Mouse (Mus musculus): Measurements from ENCODE around the gene Sh3gl3. TPM values are rescaled to one million over a fixed set of nuclear protein-coding genes. Genes with fewer than 3 reads are reported as not detected.

Gene Sh3gl3
- polyA plus RNA-seq, 1 experiment from 2014 or later = 42.5 TPM

DNA sequence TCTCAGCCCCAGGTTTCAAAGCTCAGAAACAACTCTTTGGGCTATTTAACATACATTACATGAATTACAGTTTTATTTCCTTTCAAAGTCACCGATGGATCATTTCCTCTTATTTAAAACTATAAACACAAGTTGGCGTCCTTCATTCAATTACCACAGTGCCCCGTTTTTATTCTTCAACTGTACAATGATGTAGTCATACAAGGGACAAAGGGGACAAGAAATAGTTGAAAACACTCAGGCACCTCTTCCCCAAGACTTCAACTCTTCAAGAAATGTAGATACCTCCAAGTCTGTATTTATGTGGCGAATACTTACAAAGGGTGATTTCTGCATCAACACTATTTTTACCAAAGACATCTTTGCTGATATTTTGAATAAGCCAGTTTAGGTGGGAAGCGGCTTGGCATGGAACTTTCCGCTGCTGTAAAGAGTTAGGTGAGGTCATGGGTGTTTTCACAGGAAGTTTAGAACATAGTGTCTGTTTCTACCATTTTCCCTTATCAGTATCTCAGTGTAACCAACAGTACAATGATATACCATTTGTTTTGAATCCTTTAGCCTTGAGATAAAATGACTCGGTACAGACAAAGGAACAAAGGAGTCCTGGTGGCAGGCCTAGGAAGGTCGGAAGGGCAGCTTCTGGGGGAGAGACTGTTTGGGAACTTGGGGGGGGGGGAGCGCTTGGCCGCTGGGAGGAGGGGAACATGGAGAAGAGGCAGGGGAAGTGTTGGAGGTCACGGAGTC, 62.7 kb downstream of the Sh3gl3 start:
- 69% methylated on average over 11 of the region's 11 CpGs for WGBS
- Histone ChIP-seq H3K36me3 (no peaks in the 10 kb centered on the region), H3K27ac (no peak overlapping the region), H3K4me3 (no peak overlapping the region), H3K27me3 (no peaks in the 10 kb centered on the region), H3K4me1 (peaks cover 27% of the 10 kb centered on the region), H3K4me2 (replicated peaks) (no peak overlapping the region), H3K9me3 (no peaks in the 10 kb centered on the region), H3K9ac (no peak overlapping the region)
- ATAC-seq (ENCODE audit: insufficient number of reproducible peaks, insufficient read depth, low FRiP score, low TSS enrichment) = no peak

DNA sequence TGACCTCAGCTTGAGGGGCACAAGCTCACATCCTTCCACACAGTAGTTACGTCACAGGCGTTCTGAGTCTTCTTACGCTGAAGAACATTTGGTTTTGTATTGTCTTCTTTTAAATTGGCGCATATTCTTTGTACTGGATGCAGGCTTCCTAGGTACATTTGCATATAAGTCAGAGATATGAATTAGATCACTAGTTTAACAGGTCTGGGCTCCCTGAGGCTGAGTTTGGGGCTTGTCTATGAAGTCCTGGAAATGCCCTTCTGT, 63.2 kb downstream of the Sh3gl3 start:
- no peak overlapping the region for H3K4me3 ChIP-seq
- ATAC-seq (ENCODE audit: insufficient number of reproducible peaks, insufficient read depth, low FRiP score, low TSS enrichment) = no peak
- H3K9ac ChIP-seq = no peak overlapping the region
- WGBS = 82% methylated on average over 4 of the region's 4 CpGs
- no peaks in the 10 kb centered on the region for H3K9me3 ChIP-seq
- peaks cover 26% of the 10 kb centered on the region for H3K4me1 ChIP-seq
- no peak overlapping the region for H3K4me2 ChIP-seq (replicated peaks)
- no peaks in the 10 kb centered on the region for H3K27me3 ChIP-seq
- no peak overlapping the region for H3K27ac ChIP-seq
- H3K36me3 ChIP-seq = no peaks in the 10 kb centered on the region

DNA sequence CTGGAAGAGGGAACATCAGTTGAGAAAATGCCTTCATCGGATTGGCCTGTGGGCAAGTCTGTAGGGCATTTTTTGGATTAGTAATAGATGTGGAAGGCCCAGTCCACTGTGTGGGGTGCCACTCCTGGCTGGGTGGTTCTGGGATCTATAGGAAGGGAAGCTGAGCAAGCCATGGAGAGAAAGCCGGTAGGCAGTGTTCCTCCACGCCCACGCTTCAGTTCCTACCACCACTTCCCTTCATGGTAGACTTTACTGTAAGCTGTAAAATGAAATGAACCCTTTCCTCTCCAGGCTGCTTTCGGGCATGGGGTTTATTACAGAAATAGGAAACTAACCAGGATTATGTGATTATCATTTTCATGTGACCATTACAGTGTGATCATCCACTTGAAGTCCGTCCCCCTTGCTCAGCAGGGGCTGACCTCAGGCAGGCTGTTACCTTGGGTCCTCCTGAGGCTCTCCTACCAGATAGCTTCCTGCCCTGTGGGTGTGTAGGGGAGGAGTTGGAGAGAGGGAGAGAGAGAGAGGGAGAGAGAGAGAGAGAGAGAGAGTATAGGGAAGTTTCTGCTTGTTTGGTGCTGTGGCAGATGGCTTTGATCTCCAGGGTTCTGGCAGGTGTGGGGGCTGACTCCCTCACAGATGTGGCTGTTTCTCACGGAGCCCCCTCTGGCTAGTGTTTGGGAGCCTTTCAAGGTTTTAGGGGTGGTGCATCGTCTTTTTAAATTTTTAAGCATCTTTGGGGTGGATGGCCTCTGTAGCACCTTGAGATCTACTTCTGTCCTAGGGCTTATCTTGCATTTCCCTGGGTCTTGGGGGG, 67.0 kb downstream of the Sh3gl3 start:
- Histone ChIP-seq H3K27me3 (no peaks in the 10 kb centered on the region), H3K27ac (no peak overlapping the region), H3K4me2 (replicated peaks) (no peak overlapping the region), H3K9ac (no peak overlapping the region), H3K4me1 (peaks cover 9% of the 10 kb centered on the region), H3K36me3 (no peaks in the 10 kb centered on the region), H3K4me3 (no peak overlapping the region), H3K9me3 (no peaks in the 10 kb centered on the region)
- ATAC-seq (ENCODE audit: insufficient number of reproducible peaks, insufficient read depth, low FRiP score, low TSS enrichment) = no peak
- 60% methylated on average over 8 of the region's 8 CpGs for WGBS

DNA sequence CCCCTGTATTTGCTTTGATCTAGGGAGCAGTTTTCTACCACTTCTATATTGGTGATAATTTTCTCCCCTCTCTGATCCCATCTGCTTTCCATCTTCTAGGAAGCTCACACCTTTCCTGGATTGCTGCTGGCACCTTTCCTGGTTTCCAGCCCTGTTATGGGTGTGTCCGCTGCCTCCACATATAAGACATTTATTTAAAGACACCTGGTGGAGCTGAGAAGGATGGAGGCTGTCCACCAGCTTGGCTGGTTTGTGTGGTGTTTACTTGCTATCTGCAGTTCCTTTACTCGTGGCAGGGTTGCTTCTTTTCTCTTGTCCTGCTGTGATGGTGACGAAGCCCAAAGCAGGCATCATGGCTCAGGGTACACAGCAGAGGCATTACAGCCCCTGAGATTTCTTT, 71.1 kb downstream of the Sh3gl3 start:
- Histone ChIP-seq H3K36me3 (no peaks in the 10 kb centered on the region), H3K4me3 (no peak overlapping the region), H3K27me3 (no peaks in the 10 kb centered on the region), H3K9me3 (no peaks in the 10 kb centered on the region), H3K4me2 (replicated peaks) (no peak overlapping the region), H3K9ac (no peak overlapping the region), H3K27ac (no peak overlapping the region), H3K4me1 (peaks cover 13% of the 10 kb centered on the region)
- WGBS = 84% methylated on average over 3 of the region's 3 CpGs
- ATAC-seq (ENCODE audit: insufficient number of reproducible peaks, insufficient read depth, low FRiP score, low TSS enrichment) = no peak

DNA sequence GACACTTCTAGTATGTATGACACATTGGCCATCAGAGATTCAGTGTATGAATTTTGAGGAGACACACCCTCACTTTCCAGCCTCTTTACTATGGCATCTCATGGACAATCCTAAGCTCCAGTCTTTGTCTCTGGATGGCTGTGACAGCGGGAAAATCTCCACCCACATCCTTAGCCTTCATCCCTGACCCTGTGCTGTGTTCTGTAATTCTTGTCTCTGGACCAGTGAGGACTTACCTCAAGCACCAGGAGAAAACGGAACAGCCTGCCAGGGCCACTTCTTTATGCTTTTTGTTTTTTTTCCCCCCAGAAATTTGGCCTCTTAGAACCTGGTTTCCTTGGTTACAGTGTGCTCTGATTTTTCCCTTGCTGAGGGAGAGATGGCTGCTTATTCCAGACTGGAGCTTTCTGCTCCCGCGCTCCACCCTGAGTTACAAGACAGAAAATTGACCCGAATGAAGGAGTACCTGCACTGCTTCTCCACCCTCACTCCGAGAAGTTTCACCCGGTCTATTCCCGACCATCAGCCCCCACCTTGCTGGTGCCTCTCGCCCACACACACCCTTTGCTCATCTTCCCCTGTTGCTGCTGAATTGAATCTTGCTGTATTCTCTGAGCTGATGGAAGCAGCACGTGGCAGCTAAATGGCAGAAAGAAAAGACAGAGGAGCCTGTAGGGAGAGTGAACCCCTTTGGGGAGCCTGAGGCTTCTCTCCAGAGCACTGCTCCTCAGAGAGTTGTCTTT, 75.5 kb downstream of the Sh3gl3 start:
- Histone ChIP-seq H3K27ac (no peak overlapping the region), H3K4me1 (peaks cover 4% of the 10 kb centered on the region; the same call in 1 of the 2 replicates), H3K9ac (no peak overlapping the region), H3K4me2 (replicated peaks) (no peak overlapping the region), H3K4me3 (no peak overlapping the region), H3K27me3 (no peaks in the 10 kb centered on the region), H3K36me3 (no peaks in the 10 kb centered on the region), H3K9me3 (no peaks in the 10 kb centered on the region)
- no peak for ATAC-seq (ENCODE audit: insufficient number of reproducible peaks, insufficient read depth, low FRiP score, low TSS enrichment)
- WGBS = 64% methylated on average over 10 of the region's 10 CpGs

DNA sequence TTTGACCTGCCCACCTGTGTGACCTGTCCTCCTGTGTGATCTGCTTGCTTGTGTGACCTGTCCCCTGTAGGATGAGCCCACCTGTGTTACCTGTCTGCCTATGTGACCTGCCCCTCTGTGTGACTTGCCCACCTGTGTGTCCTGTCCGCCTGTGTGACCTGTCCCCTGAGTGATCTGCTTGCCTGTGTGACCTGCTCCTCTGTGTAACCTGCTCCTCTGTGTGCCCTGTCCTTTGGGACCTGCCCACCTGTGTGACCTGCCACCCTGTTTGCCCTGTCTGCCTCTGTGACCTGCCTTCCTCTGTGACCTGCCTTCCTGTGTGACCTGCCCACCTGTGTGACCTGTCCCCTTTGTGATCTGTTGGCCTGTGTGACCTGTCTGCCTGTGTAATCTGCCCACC, 79.7 kb downstream of the Sh3gl3 start:
- no peak for ATAC-seq (ENCODE audit: insufficient number of reproducible peaks, insufficient read depth, low FRiP score, low TSS enrichment)
- Histone ChIP-seq H3K27ac (no peak overlapping the region), H3K4me3 (no peak overlapping the region), H3K4me1 (peaks cover 4% of the 10 kb centered on the region; the same call in 1 of the 2 replicates), H3K4me2 (replicated peaks) (no peak overlapping the region), H3K9me3 (no peaks in the 10 kb centered on the region), H3K36me3 (no peaks in the 10 kb centered on the region), H3K9ac (no peak overlapping the region), H3K27me3 (no peaks in the 10 kb centered on the region)
- WGBS = 82% methylated on average over 1 of the region's 1 CpGs

DNA sequence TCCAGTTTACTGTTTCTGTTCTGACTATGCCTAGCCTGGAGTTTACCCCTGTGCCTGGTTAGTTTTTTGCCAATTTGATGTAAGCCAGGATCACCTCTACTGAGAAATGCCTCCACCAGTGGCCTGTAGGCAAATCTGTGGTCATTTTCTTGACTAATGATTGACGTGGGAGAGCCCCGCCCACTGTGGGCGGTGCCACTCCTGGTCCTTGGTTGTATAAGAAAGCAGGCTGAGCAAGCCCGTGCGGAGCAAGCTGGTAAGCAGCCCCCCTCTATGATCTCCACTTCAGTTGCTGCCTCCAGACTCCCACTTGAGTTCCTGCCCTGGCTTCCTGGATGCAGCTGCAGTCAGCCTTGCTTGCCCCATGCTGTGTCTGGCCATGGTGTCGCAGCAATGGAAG, 83.3 kb downstream of the Sh3gl3 start:
- H3K9me3 ChIP-seq = no peaks in the 10 kb centered on the region
- H3K4me2 ChIP-seq (replicated peaks) = no peak overlapping the region
- WGBS = 71% methylated on average over 6 of the region's 6 CpGs
- H3K4me1 ChIP-seq = peaks cover 3% of the 10 kb centered on the region; the same call in 1 of the 2 replicates
- no peaks in the 10 kb centered on the region for H3K27me3 ChIP-seq
- ATAC-seq (ENCODE audit: insufficient number of reproducible peaks, insufficient read depth, low FRiP score, low TSS enrichment) = no peak
- no peak overlapping the region for H3K27ac ChIP-seq
- no peak overlapping the region for H3K4me3 ChIP-seq
- H3K9ac ChIP-seq = no peak overlapping the region
- no peaks in the 10 kb centered on the region for H3K36me3 ChIP-seq

DNA sequence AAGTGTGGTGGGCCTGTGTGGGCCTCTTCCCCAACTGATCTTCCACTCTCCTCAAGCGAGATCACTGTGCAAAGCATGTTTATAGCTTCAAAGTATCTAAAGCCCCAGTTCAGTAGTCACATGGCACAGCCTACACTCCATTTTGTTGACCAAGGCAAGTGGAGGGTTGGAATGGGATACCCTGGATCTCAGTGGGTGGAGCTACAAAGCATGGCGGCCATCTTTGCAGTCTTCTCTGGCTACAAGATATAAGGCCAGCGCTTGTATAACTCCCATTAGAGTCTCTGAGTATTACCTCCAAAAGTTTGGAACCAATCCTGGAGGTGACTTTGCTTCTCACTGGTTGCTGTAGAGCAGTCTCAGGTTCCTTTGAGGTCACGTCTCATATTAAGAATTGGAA, 83.9 kb downstream of the Sh3gl3 start:
- Histone ChIP-seq H3K4me3 (no peak overlapping the region), H3K4me2 (replicated peaks) (no peak overlapping the region), H3K4me1 (peaks cover 3% of the 10 kb centered on the region; the same call in 1 of the 2 replicates), H3K9me3 (no peaks in the 10 kb centered on the region), H3K36me3 (no peaks in the 10 kb centered on the region), H3K27me3 (no peaks in the 10 kb centered on the region), H3K9ac (no peak overlapping the region), H3K27ac (no peak overlapping the region)
- 90% methylated on average over 4 of the region's 4 CpGs for WGBS
- no peak for ATAC-seq (ENCODE audit: insufficient number of reproducible peaks, insufficient read depth, low FRiP score, low TSS enrichment)

DNA sequence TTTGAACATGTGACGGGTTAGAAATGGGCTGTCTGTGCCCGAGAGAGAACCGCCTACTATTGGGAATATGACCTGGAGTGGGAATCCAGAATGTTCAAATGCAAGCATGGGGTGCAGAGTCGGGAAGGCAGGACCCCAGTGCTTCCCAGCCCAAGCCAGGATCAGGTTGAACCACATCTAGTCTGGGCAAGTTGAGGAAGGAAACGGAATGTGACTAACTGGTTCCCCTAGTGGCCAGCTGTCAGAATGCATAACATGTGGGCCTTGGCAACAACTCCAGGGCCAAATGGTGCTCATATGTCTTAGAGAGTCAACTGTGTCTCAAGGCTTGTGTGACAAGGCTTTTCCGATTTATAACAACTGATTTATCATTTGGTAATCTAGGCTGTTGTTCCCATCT, 86.6 kb downstream of the Sh3gl3 start:
- H3K4me2 ChIP-seq (replicated peaks) = no peak overlapping the region
- ATAC-seq (ENCODE audit: insufficient number of reproducible peaks, insufficient read depth, low FRiP score, low TSS enrichment) = no peak
- H3K4me1 ChIP-seq = peaks cover 3% of the 10 kb centered on the region; the same call in 1 of the 2 replicates
- no peak overlapping the region for H3K9ac ChIP-seq
- H3K4me3 ChIP-seq = no peak overlapping the region
- no peak overlapping the region for H3K27ac ChIP-seq
- WGBS = 69% methylated on average over 6 of the region's 6 CpGs
- H3K9me3 ChIP-seq = no peaks in the 10 kb centered on the region
- H3K36me3 ChIP-seq = no peaks in the 10 kb centered on the region
- H3K27me3 ChIP-seq = no peaks in the 10 kb centered on the region

DNA sequence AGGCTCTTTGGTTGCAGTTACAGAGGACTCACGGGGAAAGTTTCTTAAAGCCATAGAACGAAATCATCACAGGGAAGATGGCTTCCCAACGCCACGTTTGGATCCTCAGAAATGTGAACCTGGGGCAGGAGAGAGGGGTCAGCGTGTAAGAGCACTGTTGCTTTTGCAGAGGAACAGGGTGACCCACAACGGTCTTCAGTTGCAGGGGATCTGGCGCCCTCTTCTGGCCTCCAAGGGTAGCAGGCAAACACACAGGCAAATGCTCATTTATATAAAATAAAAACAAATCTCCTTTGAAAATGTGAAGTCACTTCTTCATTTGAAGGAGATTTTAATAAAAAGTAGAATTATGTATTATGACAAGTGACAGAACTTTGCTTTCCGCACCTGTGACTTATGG, 89.5 kb downstream of the Sh3gl3 start:
- Histone ChIP-seq H3K4me2 (replicated peaks) (no peak overlapping the region), H3K27me3 (no peaks in the 10 kb centered on the region), H3K9ac (no peak overlapping the region), H3K4me1 (peaks cover 3% of the 10 kb centered on the region; the same call in 1 of the 2 replicates), H3K9me3 (no peaks in the 10 kb centered on the region), H3K36me3 (no peaks in the 10 kb centered on the region), H3K27ac (no peak overlapping the region), H3K4me3 (no peak overlapping the region)
- ATAC-seq (ENCODE audit: insufficient number of reproducible peaks, insufficient read depth, low FRiP score, low TSS enrichment) = no peak
- WGBS = 16% methylated on average over 8 of the region's 8 CpGs

DNA sequence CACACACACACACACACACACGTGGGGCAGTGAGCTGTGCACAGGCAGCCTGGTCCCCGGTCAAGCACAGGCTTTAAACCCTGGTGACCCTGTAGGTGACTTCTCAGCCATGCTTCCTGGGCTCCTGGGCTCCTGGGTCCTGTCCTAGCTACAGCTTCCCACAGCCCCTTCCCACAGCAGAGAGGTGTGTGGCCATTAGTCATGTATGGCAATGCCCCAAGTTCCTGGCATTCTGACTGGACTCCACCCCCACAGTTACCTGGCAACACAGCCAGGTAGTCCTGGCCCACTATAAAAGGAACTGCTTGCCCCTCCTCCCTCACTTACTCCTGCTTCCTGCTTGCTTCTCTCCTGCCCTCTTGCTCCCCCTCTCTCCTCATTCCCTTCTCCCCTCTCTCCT, 90.5 kb downstream of the Sh3gl3 start:
- no peak overlapping the region for H3K27ac ChIP-seq
- H3K36me3 ChIP-seq = no peaks in the 10 kb centered on the region
- no peaks in the 10 kb centered on the region for H3K9me3 ChIP-seq
- 43% methylated on average over 2 of the region's 2 CpGs for WGBS
- H3K4me3 ChIP-seq = no peak overlapping the region
- no peaks in the 10 kb centered on the region for H3K27me3 ChIP-seq
- ATAC-seq (ENCODE audit: insufficient number of reproducible peaks, insufficient read depth, low FRiP score, low TSS enrichment) = no peak
- H3K4me2 ChIP-seq (replicated peaks) = no peak overlapping the region
- H3K9ac ChIP-seq = no peak overlapping the region
- H3K4me1 ChIP-seq = peaks cover 3% of the 10 kb centered on the region; the same call in 1 of the 2 replicates

DNA sequence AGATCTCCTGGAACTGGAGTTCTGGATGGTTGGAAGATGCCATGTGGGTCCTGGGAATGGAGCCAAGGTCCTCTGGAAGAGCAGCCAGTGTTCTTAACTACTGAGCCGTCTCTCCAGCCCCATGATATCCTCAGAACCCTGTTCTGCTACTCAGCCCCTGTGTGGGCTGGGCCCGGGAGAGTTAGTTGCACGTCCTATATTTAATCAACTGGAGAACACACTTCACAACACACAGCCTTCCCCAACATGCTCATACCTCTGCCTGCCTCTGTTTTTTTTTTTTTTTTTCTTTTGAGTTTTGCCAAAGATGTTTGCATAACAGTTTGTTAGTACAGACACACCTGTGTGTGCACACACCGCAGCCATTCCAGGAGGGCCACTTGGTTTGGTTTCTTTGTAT, 91.7 kb downstream of the Sh3gl3 start:
- Histone ChIP-seq H3K9me3 (no peaks in the 10 kb centered on the region), H3K9ac (no peak overlapping the region), H3K36me3 (no peaks in the 10 kb centered on the region), H3K4me2 (replicated peaks) (no peak overlapping the region), H3K27me3 (no peaks in the 10 kb centered on the region), H3K4me1 (peaks cover 3% of the 10 kb centered on the region; the same call in 1 of the 2 replicates), H3K27ac (no peak overlapping the region), H3K4me3 (no peak overlapping the region)
- ATAC-seq (ENCODE audit: insufficient number of reproducible peaks, insufficient read depth, low FRiP score, low TSS enrichment) = no peak
- WGBS = 88% methylated on average over 4 of the region's 4 CpGs

Data from embryonic facial prominence, embryonic 12.5 days (tissue).